Mouse (Mus musculus): ENCODE data around the gene Tenm1.

Gene Tenm1

DNA sequence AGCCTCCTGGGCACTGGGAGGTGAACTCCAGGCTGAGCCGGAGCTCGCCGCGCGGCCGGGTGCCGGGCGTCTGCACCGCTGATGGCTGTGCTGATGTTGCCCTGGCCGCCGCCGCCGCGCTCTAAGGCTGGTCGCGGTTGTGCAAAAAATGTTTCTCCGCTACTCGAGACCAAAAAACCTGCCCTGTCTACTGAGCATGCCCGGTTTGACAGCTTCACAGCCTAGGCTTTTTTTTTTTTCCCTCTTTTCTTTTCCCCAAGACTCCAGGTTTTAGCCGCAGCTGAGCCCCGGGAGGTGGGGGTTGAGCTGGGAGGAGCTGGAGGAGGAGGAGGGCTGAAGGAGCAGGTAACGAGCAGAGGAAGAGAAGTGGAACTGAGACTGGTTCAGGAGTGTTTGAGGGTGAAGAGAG, at the start of gene Tenm1:
Gene Tenm1, minus strand, starts transcription at position 272 of the 409 bp plus-strand sequence.
- DNase-seq (ENCODE audit: low spot score in 2 of 2) = peak; percentile 51 to 54

DNA sequence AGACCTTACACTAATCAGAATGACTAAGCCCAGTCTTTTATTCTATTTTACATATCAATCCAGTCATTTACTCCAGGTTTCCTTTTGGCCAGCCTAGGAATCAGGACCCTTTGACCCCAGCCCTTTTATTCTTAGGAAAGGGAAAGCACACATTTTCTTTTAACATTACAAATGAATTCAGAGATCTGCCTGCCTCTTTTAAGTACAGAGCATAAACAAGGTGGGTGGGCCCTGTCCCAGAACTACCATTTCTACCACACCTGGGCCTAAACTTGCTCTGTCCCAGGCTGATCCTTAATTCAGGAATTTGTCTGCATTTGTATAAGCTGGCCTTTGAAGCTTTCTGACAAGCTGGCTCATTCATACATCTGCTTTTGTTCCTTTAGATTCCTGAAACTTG, 38.4 kb upstream of the Tenm1 start:
- no peak for DNase-seq (ENCODE audit: low spot score in 2 of 2)

DNA sequence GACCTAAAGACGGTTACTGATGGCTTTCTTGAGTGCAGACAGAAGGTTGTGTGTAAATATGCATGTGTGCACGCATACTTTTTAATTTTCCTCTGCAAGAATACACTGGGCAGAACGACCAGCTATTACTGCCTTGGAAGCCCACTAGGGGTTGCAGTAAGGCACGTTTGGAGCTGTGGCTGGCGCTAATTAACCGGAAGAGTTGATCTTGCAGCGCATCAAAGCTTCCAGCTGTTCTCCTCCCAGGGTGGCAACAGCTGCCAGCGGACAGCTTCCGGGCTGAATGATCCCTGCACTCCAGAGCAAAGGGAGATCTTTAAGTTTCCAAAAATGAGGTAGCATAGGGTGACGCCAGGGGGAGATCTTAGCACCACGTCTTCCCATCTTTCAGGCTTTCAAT, 1.7 kb upstream of the Tenm1 start:
- peak in 1 of 2 experiments; percentile 6 for DNase-seq (ENCODE audit: low spot score in 2 of 2)

DNA sequence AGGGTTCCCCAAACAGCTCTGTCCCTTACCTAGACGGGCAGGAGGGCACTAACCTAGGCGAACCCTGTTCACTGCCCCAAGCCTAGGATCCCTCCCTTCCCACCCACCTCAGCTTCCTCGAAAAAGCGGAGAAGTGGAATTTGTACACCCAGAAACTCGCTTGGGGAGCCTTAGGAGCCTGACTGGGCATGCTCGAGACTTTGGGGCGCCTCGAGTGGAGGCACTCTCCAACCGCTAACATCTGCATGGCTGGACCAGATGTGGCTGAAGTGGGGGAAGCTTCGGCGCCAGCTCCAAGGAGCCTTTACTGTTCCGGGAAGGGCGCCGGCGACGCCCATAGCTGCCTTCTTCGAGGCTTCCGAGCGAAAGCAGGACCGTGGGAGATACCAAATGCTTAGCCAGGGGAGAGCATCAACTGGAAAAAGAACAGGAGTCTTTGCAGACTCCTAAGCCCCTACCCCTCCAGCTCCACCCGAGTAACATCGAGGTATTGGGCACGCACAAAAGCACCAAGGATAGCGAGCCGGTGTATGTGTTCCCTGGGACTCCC, 1.1 kb upstream of the Tenm1 start:
- peak; percentile 26 to 48 for DNase-seq (ENCODE audit: low spot score in 2 of 2)

DNA sequence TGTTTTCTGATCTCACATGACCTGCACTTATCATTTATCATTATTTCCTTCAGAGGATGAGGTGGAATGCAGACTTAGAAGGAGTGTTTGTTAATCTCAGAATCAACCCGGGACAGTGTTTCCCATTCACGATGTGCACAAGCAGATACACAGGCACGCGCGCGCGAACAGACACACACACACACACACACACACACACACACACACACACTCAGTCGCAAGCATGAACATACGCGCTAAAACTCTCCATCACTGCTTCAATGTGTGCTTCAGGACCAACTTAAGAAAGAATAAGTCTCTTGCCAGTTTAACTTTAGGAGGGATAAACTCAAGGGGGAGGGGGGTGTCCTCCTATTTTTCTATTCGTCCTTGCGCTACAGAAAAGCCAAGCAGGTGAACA, 411 bp upstream of the Tenm1 start:
- DNase-seq (ENCODE audit: low spot score in 2 of 2) = peak in 1 of 2 experiments; percentile 13

DNA sequence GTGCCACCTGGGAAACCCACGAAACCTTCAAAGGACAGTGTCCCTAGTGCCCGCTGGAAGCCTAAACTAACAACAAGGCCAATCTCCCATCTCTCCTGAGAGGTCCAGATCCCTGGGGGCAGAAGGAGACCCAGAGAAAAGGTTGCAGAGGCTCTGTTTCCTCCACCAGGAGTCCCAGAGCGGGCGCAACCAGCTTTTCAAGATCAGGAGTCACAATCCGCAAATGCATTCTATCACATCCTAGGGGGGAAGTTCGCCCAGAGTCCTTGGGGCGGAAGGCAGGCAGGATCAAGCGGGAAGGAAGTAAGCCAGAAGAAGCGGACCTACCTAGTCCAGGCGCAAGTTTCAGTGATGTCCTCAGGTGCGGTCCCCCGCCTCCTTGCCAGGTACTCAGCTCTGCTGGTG, 963 bp downstream of the Tenm1 start:
- DNase-seq (ENCODE audit: low spot score in 2 of 2) = peak; percentile 18 to 26

DNA sequence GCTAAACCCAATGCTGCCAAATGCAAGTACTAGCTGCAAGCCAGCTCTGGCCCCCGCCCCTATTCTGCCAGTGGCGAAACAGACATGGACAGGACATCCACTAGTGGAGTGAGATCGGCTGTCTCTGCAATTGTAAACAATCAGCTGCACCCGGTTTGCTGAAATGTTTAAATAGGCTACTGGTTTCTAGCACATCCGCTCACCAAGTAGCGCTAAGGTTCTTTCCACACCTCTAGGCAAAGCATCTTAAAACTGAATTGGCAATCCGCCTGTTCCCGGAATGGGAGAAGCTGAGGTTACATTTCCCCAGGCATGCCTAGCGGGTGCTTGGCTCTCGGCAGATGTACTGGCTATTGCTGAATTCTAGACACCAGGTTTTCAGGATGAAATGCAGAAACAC, 1.8 kb downstream of the Tenm1 start:
- DNase-seq (ENCODE audit: low spot score in 2 of 2) = peak; percentile 39 to 42

DNA sequence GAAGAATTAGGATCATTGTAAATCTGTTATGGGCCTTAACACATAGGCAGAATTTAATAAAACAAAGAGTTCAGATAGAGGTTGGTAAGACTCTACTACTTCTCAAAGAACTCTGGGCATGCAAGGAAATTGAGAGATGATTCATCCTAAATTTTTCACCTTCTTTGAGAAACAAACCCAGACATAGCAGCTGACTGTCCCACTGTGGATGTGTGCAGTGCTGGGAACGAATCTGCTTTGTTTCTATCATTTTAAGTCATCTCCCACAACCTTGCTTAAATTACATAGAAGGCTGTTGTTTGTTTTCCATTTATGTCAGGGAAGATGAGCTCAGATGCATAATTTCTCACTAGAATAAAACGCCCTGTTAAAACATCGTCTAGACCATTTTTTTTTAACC, 31.0 kb downstream of the Tenm1 start:
- DNase-seq (ENCODE audit: low spot score in 2 of 2) = peak in 1 of 2 experiments; percentile 5

DNA sequence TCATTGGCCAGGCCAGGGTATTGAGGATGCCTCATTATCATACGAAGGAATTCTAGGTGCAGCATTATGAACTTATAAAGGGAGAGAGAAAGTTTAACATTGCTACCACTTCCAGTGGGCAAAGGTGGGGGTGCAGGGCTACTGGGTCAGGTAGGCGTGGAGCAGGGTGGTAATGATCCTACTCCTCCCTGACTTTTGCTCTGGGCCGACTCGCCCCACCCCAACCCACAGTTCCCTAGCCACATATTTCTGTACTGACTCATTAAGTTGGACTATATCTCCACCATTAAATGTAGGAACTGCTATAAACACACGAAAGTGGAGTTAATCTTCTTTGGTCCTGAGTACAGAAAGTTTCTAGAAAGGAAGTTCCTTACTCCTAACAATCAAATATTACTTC, 40.8 kb downstream of the Tenm1 start:
- DNase-seq (ENCODE audit: low spot score in 2 of 2) = no peak

DNA sequence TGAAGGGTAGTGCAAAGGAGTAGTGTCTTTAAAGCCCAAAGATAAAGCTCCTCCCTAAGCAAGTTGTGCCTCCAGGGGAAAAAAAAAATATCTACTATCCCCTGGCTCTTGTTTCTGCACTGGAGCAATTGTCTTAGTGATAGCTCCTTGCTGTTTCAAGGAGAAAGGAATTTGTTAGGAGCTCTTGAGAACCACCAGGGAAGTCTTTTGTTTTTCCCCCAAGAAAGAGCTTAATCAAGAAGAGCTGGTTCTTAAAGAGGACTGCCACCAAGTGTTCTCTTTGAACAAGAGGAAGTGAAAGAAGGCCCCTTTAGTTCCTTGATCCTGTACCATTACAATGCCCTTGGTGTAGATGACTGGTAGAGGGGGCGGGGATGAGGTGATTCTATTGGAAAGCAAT, 56.4 kb downstream of the Tenm1 start:
- no peak for DNase-seq (ENCODE audit: low spot score in 2 of 2)

DNA sequence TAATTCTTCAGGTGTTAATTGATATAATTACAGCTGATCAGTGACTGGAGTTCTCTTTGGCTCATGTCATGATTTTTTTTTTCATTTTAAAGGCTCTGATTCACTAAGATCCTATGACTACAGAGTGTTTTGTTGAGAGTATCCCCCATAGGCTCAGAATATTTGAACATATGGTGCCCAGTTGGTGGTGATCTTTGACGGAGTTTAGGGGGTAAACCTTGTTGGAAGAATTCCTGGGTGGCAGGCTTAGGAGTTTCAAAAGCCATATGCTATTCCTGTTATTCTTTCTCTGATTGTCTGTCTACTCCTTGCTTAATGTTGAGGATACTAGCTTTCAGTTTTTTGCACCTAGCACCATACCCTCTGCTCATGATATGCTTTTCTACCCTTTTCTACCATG, 109.6 kb downstream of the Tenm1 start:
- no peak for DNase-seq (ENCODE audit: low spot score in 2 of 2)

DNA sequence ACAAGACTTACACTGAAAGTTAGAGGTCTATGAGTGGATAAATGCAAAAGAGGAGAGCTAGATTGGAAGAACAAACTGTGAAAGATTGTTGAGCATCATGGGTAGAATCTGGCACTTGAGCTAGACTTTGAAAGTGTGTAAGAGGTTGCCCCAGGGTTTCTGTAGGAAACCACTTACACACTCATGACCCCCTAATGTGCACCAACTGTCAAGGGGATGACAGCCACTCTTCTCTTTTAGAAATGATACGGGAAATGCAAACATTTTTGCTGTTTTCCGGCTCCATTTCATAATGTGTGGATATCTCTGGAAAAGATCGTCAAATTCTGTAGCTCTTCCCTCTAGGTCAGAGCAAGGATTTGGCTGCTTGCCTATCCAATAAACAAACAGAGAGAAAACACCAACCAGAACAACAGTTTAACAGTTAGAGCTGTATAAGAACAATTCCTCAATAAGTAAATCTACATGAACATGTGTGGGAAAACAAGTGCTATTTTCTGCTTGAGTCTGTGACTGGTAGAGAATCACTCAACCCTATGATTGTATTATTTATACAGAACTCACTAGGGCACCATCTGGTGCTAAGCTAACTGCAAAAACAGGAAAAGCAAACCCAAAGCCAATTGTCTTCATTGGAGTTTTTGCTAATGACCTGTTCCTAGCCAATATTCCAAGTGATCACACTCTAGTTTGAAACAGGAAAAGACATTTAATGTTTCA, 111.0 kb downstream of the Tenm1 start:
- DNase-seq (ENCODE audit: low spot score in 2 of 2) = peak in 1 of 2 experiments; percentile 2

DNA sequence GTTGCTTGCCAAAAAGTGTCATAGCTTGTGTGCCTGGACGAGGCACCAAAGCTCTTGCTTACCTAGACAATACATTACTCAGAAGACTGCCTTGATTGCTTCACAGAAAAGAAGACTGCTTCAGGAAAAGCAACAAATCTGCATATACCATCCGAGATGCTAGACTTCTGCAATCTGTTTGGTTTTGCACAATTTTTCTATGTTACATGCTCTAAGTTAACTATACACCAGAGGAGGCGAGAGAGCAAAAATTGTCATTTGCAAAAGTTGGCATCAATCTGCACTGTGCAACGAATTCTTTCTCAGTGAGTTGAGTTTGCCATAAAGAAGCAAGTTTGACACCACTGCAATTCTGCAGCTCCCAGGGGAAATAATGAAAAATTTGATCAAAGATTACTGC, 193.1 kb downstream of the Tenm1 start:
- peak in 1 of 2 experiments; percentile 4 for DNase-seq (ENCODE audit: low spot score in 2 of 2)

DNA sequence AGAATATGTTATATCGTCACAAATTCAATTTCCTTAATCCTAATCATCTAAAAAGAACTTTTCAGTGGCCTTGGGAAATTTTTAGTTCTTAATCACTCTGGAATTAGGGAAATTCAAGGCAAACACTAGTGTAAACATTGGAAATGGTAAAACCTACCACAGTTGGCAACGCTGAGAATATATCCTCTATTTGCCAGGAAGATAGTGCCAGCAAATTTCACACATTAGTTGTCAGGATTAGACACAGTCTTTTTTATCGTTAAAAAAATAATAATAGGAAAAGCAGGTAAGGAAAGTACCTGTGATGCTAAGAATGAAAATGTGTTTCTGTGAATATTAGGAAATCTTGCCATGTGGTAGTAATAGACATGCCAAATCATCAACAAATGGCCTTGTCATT, 223.9 kb downstream of the Tenm1 start:
- DNase-seq (ENCODE audit: low spot score in 2 of 2) = no peak

DNA sequence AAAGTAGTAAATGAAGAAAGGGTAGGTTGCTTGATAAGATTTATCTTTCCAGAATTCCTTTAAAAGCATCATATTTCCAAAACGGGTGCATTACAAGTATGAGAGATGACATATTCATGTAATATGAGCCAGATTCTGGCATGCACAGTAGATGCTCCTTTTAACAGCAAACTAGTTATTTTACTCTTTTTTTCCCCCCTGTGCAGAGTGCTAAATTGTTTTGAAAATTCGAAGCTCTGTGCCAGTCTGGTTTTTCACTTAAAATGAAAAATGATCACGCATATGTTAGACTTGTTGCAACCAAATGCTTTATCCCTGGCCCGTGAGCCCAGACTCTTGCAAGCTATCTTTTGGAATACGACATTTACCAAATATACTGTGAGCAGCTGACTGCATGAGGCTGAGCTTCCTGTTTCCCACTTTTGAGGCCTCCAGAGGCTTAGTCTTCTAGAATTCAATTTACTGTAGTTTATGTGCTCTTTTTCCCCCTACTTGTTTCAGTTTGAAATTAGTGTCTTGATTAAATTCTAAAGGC, 226.6 kb downstream of the Tenm1 start:
- DNase-seq (ENCODE audit: low spot score in 2 of 2) = peak in 1 of 2 experiments; percentile 7

DNA sequence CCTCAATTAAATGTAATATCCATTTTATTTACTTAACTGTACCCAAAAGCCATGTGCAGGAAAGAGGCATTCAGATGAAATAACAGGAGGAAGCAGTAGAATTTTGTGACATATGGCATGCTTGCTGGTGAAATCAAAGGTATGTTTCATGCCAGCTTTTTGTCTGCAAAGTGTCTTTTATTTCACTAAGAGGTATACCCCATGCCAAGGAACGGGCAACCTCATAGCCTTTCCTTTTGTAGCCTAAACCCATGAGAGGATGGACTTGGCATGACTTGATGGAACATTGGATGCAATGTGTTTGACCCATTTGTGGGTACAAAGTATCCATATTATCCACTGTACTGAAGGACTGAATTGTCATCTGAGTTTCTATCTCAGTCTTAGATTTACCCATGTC, 246.0 kb downstream of the Tenm1 start:
- DNase-seq (ENCODE audit: low spot score in 2 of 2) = no peak

DNA sequence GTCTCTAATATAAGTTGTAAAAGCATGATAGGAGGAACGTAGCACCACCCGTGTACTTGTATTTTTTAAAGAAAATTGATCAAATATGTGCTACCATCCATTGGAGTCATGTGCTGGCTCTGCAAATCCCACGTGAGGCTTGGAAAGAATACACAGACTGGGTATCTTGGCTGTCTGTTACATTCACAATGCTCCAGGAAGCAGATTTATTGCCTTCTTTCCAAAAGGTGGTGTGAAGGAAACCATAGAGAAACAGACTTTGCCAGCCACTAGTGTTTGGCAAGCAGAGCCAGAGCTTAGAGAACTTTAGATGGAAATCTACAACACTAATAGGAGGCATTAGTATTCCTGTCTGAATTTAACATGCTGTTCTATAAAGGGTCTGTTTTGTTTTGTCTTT, 277.4 kb downstream of the Tenm1 start:
- no peak for DNase-seq (ENCODE audit: low spot score in 2 of 2)

DNA sequence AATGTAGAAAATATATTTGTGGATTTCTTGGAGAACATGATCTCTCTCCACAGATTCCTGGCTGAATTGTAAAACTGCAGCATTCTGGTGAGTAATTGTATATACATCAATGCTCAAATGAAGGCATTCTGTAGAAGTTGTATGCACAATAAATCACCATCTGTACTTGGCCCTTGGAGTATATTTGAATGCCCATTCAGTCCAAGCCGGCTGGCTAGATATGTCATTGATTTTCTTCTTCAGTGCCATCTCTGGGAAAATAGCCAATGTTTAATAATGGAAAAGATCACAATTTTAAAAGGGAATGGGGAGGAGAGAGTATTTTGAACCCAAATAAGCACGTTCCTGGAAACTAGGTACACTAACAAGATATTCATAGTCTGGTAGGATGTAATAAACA, 299.2 kb downstream of the Tenm1 start:
- no peak for DNase-seq (ENCODE audit: low spot score in 2 of 2)

DNA sequence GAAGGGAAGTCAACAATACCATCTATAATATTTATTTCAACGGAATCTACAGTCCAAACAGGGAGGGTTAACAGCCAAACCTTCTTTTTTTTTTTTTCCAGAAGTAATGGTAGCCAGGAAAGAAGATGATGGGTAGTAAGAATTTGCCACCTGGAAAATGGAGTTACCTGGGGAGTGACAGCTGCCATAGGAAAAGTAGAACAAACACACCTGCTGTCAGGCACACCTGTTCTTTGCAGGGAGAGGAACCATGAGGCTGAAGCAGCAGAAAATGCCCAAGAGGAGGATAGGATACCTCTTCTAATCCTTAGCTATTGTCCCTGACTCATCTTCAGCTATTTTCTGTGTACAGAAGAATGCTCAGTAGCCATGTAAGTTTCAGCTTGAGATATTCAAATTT, 306.4 kb downstream of the Tenm1 start:
- no peak for DNase-seq (ENCODE audit: low spot score in 2 of 2)

DNA sequence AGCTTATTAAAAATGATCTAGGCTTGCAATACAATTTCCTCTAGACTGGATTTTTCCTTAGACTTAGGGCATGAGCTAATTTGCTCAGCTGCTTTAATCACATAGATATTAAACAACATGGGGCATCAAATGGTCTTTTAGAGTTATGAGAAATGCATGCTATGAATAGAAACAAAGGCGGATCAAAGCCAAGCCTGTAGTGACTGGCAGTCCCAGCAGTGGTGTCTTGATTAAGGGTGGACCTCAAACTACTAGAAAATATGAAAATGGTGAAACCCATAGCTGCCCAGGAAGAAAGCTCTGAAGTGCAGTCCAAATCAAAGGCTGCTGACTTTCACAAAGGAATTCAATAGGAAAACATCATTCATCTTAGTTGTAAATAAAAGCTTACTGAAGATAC, 306.9 kb downstream of the Tenm1 start:
- no peak for DNase-seq (ENCODE audit: low spot score in 2 of 2)

DNA sequence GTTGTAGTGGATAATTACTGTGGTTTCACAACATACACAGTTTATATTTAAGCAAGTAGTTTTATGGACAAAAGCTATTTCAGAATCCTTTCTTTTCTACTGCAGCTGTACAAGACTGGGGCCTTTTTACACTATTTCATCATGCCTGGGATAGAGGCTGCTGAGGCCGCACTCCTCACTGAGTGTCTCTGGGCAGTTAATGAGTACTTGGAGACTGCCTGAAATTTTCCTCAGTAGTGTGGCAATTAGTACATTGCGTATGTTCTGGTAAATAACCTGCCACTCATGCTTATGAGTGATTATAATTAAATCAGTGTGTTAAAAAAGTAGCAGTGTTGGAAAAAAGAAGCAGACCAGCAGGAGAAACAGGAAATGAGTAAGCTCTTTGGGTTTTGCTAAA, 442.8 kb downstream of the Tenm1 start:
- DNase-seq (ENCODE audit: low spot score in 2 of 2) = no peak

DNA sequence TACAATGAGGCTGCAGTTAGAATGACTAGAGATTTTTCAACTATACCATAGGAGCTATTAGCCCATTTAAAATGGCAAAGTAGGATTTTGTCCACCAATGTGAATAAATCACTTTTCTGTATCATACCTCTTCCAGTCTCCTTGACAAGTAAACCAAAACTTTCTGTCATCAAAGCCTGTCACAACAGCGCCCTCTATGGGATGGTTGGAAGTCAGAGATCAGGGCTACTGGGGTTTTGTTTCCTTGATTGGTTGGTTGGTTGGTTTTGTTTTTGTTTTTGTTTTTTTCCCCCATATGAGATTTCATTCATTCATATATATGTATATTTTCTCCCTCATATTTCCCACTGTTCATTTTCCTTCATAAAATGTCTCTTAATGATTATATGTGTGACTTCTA, 455.4 kb downstream of the Tenm1 start:
- DNase-seq (ENCODE audit: low spot score in 2 of 2) = no peak

DNA sequence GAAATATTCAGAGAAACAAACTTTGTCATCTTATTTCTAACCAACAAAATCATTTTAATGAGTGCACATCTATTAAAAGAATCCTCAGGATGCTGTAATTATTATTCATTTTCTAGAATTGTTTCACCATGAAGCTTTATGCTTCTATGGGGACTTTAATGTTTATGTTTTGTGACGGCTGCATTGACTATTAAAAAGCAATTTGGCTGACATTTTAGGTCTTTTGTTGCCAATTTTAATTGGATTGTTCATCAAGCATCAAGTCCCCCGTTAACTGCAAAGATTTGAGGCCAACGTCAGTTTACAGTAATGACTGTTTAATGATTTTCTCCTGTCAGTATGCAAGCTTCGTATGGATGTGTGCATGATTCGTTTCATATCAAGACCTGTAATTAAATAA, 461.3 kb downstream of the Tenm1 start:
- no peak for DNase-seq (ENCODE audit: low spot score in 2 of 2)

DNA sequence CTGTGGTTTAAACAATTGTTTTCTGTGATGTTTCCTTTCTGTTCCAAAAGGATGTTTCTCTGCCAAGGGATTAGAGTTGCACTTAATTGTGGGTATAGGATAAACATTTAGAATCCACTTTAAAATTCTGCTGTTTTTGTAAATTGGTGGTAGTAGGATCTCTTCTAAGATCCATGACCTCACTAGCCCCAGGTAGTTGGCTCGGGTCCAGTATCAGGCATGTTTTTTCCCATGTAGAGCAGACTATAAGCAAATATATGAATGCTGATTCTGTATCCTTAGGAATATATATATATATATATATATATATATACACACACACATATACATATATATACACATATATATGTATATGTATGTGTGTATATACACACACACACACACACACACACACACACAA, 567.2 kb downstream of the Tenm1 start:
- no peak for DNase-seq (ENCODE audit: low spot score in 2 of 2)

All from frontal cortex, postnatal 36 days (tissue).